Mouse (Mus musculus): ENCODE data around the gene Pter. TPM values are rescaled to one million over a fixed set of nuclear protein-coding genes. Genes with fewer than 3 reads are reported as not detected.

Gene Pter
- total RNA-seq (2021): 1 to 10 TPM in 1 of 2 experiments, under 1 TPM in 1; 0.77 to 1.2 TPM

DNA sequence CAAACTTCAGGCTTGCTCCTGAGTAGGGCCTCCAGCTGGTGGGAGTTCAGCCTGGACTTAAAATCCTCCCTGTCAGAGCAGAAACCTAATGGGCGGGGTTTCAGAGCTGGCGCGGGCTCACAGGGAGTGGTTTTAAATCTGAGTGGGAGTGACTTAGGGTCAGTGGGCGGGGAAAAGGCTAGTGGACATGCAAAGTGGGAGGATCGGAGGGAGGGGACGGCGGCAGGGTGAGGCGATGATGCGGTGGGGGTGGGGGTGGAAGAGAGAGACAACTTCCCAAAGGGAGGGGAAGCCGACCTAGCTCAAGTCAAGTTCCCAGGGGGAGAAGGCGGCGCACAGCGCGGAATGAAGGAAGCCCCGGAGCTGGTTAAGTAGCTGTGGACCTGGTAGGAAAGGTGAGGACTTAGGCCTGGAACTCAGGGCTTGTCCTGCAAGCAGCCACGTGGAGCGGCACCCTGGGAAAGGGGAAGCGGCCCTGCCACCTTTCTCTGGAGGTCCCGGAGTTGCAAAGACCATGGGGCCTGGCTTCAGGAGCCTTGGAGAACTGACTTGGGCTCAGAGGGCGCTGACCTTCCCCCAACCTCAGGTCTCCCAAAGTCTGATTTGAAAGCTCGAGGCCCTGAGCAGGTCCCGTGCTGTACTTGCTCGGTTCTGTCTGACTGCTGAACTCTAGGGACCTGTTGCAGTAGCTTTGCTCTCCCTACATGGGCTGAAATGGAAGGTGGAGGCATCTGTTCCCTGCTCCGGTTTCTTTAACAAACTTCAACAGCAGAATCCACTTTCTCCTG is at the start of gene Pter:
Pter (plus strand) TSS at position 238 of the 788 bp plus-strand sequence.
- intact Hi-C loops (cut with DNase I): no loop called here

GRCm38 (mm10) chr2:12874232-12874631 is 49.6 kb upstream of the Pter start:
- intact Hi-C loops (cut with DNase I): no loop called here
- no peak for DNase-seq (ENCODE audit: low spot score in 2 of 2)

More for the DNA sequence above, at the start of gene Pter:
- DNase-seq (ENCODE audit: low spot score in 2 of 2): peak; percentile 22 to 35

DNA sequence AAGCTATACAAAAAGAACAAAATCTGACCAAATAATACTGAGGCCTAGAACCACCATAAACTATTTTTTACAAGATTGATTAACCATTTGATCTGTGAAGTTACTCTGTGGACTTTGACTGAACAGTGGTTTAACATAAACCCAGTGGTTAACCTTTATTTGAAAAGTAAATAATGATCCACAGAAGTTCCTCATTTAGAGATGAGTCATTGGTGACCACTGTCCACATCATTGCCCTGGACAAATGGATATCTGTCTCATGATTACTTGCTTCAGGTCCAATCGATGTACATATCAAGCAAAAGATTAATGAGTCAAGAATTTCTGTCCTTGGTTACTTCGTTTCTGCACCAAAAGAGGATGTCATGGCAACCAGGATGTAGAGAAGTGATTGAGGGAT is 44.3 kb upstream of the Pter start:
- DNase-seq (ENCODE audit: low spot score in 2 of 2): no peak
- intact Hi-C loops (cut with DNase I): no loop called here

DNA sequence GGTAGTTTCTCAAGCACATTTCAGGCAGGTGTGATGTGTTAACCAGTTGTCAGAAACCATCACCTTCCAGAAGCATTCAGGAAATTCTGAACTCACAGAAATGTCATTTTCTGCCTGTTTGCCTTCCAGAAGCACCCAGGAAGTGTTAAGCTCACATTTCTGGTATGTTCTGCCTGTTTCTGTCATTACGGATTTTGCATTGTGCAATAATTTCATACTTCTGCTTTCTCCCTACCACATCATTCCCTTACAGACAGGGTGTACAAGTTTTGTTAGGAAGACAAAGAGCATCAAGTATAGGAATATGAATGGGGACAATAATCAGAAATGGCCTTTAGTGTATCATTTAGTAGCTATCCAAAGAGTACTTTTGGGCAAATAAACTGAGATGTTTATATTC is 42.8 kb upstream of the Pter start:
- DNase-seq (ENCODE audit: low spot score in 2 of 2): no peak
- intact Hi-C loops (cut with DNase I): no loop called here

DNA sequence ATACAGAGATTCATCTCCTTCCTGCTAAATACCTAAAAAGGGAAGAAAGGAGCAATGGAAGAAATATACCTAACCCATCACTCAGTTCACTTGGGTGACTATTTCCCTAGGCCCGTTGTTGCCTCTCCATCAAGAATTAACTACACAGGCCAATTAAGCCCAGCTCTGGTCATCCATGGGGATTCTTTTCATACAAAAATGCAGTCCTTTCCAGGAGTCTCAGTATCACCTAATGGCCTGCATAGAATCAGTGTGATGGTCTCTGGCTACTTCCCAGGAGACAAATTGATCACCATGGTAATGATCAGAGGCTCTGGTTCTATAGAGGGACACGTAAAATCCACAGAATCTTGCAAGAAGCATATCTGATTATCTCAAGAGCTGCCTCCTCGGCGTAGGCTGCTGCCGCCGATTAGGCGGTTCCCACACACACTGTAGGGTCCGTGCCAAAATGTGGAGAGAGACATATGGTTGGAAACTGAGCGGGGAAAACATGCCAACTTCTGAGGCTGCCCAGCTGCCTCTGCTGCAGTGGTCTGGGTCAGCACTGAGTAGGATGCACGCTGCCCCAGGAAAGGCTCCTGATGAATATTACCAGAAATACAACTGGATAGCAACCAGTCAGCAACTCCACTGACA is 40.4 kb upstream of the Pter start:
- DNase-seq (ENCODE audit: low spot score in 2 of 2): peak; percentile 58 to 63
- intact Hi-C loops (cut with DNase I): no loop called here

GRCm38 (mm10) chr2:12887015-12887414 is 36.8 kb upstream of the Pter start:
- DNase-seq (ENCODE audit: low spot score in 2 of 2): no peak
- intact Hi-C loops (cut with DNase I): no loop called here

DNA sequence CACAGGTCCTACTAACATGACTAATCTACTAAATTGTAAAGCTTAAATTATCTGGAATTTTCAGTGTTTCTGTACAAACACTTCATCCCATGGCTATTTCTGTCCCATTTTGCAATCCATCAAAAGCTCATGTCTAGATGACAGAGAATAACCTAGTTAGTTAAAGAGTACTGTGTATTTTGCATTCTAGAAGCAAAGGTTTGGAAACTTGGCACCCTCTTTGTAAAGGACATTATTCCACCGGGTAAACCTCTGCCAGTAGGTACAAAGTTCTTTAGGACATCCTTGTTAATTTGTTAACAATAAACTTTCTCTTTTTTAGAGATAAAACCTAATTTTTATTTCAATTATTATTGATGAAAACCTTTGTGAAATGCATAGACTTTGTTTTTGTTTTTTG is 18.1 kb upstream of the Pter start:
- intact Hi-C loops (cut with DNase I): no loop called here
- DNase-seq (ENCODE audit: low spot score in 2 of 2): no peak

GRCm38 (mm10) chr2:12925643-12926042 is 1.8 kb downstream of the Pter start:
- intact Hi-C loops (cut with DNase I): no loop called here
- DNase-seq (ENCODE audit: low spot score in 2 of 2): no peak

GRCm38 (mm10) chr2:12930338-12930737 is 6.5 kb downstream of the Pter start:
- no peak for DNase-seq (ENCODE audit: low spot score in 2 of 2)
- intact Hi-C loops (cut with DNase I): no loop called here

- DNase-seq (ENCODE audit: low spot score in 2 of 2): no peak
- intact Hi-C loops (cut with DNase I): no loop called here
These were observed 10.1 kb downstream of the Pter start for GRCm38 (mm10) chr2:12933905-12934304.

- no peak for DNase-seq (ENCODE audit: low spot score in 2 of 2)
These were observed 11.4 kb downstream of the Pter start for GRCm38 (mm10) chr2:12935286-12935685.

GRCm38 (mm10) chr2:12937461-12938217 is 13.8 kb downstream of the Pter start:
- intact Hi-C loops (cut with DNase I): no loop called here
- DNase-seq (ENCODE audit: low spot score in 2 of 2): no peak

More at GRCm38 (mm10) chr2:12935286-12935685, 11.4 kb downstream of the Pter start:
- intact Hi-C loops (cut with DNase I): no loop called here

DNA sequence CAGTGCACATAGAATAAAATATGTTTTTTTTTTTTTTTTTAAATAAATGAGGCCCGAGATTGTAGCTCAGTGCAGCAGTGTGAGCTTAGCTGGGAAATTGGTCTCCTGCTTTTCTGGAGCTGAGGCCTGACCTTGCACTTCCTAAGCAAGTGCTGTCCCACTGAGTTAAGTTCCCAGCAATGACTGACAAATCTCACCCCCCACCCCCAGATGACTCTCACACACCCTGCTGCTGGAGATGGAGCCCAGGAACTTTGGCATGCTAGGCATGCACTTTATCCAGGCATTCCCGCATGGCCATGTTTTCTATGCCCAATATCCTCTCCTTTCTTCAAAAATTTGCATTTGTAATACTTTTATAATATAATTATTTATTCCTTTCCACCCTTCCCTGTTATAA is 14.8 kb downstream of the Pter start:
- no peak for DNase-seq (ENCODE audit: low spot score in 2 of 2)
- intact Hi-C loops (cut with DNase I): no loop called here

DNA sequence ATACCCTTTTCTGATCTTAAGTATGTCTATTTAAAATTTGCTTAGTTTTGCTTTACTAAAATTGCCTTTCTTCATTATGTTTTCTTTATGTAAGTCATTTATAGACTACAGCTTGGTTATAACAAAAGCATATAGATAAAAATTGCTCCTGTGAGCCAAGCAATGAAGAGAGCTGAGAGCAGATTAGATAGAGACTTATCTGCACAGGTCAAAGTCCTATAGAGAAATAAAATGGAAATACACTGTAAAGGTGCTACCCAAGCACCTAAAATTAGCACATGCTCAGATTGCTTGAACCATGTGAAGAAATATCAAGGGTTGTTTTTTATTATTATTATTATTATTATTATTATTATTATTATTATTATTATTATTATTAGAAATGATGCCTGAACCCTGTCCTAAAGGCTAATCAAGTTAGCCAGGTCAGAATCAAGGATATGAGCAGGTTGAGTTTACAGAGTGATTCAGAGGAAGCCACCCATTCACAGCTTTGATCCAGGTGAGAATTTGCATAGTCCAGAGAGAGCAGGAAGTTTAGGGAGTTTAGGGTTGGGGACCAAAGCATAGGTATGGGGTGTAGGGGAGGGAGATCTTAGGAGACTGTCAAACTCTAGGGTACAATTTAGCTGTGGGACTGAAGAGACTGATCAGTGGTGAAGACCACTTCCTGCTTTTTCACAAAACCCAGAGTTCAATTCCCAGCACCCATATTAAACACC is 33.0 kb downstream of the Pter start:
- no peak for DNase-seq (ENCODE audit: low spot score in 2 of 2)
- intact Hi-C loops (cut with DNase I): no loop called here

- intact Hi-C loops (cut with DNase I): no loop called here
- no peak for DNase-seq (ENCODE audit: low spot score in 2 of 2)
These were observed 46.3 kb downstream of the Pter start for GRCm38 (mm10) chr2:12970049-12970724.

- intact Hi-C loops (cut with DNase I): no loop called here
These were observed 49.9 kb downstream of the Pter start for GRCm38 (mm10) chr2:12973752-12974151.

GRCm38 (mm10) chr2:12977367-12977766 is 53.5 kb downstream of the Pter start:
- DNase-seq (ENCODE audit: low spot score in 2 of 2): no peak
- intact Hi-C loops (cut with DNase I): no loop called here

More at GRCm38 (mm10) chr2:12973752-12974151, 49.9 kb downstream of the Pter start:
- no peak for DNase-seq (ENCODE audit: low spot score in 2 of 2)

DNA sequence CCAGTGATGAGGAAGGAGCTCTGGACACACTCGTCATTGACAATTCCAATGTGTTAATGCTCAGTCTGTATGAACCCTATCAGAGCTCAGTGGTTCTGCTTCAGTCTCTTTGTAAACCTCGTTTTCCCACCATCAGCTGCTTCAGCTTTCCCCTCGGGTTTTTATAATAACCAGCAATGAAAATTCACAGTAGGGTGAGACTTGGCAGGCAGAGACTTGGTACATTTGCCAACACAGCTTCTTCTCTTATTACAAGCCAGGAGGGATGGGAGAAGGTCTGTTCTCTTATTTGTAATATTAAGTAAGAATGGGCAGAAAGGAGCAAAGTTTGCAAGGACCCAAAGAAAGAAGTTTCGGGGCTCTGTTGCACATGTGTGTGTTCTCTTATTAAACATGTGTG is 54.9 kb downstream of the Pter start:
- no peak for DNase-seq (ENCODE audit: low spot score in 2 of 2)

More for the DNA sequence above, 54.9 kb downstream of the Pter start:
- intact Hi-C loops (cut with DNase I): no loop called here

Measured in left cerebral cortex, postnatal 36 days (tissue).